Mouse (Mus musculus): ENCODE results near the gene Susd2. TPM values are rescaled to one million over a fixed set of nuclear protein-coding genes. Genes with fewer than 3 reads are reported as not detected.
A peak's percentile ranks its signal among the peaks of the same experiment; 100 is the strongest.

Susd2 gene
- polyA plus RNA-seq, 1 experiment = 15.3 TPM

DNA sequence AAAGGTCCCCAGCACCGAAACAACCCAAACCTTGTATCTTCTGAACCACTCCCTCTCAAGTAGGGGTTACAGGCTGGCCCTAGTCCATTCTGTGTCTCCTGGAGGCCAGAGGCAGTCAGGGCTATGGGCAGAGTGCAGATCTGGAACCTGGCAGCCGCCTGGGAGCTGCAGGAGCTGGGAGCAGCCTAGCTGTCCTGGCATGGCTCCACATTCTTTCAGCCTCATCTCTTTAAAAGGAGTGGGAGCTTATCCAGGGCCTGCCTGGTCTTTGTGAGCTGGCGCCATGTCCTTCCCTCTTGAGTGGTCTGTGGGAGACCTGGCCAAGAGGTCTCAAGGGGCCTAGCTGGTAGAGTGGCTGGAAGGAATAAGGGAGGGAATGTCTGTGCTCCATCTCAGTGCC, 3.6 kb upstream of the Susd2 start:
- H3K4me3 ChIP-seq (replicated peaks; ENCODE audit: extremely low read depth, low read depth, low read length) = no peak overlapping the region
- peak; percentile 37 for DNase-seq
- WGBS = 48% methylated on average over 3 of the region's 3 CpGs
- TF ChIP-seq POLR2A (IDR thresholded peaks at IDR 0.05; ENCODE audit: borderline replicate concordance, extremely low read depth, low read depth, low read length) (no peak), CTCF (IDR thresholded peaks at IDR 0.05; ENCODE audit: insufficient read depth, low read length) (no peak)
- H3K4me1 ChIP-seq (ENCODE audit: control insufficient read depth, insufficient read depth, low read length) = peaks cover 9% of the 10 kb centered on the region

DNA sequence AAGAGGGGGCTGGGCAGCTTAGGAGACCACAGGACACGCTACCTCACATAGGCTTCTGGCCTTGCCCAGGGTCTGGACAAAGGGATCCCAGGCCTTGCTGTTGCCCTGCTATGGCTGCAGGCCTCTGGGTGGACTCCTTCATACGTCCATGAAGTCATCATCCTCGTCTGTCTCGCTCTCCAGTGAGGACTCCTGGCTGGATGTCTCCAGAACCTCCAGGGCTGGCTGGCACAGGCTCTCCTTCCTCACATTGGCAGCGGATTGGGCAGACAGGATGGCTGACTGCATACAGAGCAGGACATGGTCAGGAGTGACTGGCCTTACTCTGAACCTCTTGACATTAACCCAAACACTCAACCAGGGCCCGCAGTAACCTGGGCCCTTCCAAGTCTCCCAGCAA, 2.6 kb upstream of the Susd2 start:
- H3K4me1 ChIP-seq (ENCODE audit: control insufficient read depth, insufficient read depth, low read length) = peaks cover 9% of the 10 kb centered on the region
- no peak overlapping the region for H3K4me3 ChIP-seq (replicated peaks; ENCODE audit: extremely low read depth, low read depth, low read length)
- TF ChIP-seq POLR2A (IDR thresholded peaks at IDR 0.05; ENCODE audit: borderline replicate concordance, extremely low read depth, low read depth, low read length) (no peak), CTCF (IDR thresholded peaks at IDR 0.05; ENCODE audit: insufficient read depth, low read length) (no peak)
- WGBS = 82% methylated on average over 6 of the region's 6 CpGs
- no peak for DNase-seq

GRCm38 (mm10) chr10:75645616-75646015, 1.8 kb upstream of the Susd2 start:
- no peak for TF ChIP-seq POLR2A (IDR thresholded peaks at IDR 0.05; ENCODE audit: borderline replicate concordance, extremely low read depth, low read depth, low read length)
- no peak for TF ChIP-seq CTCF (IDR thresholded peaks at IDR 0.05; ENCODE audit: insufficient read depth, low read length)
- Histone ChIP-seq H3K4me3 (replicated peaks; ENCODE audit: extremely low read depth, low read depth, low read length) (no peak overlapping the region), H3K4me1 (ENCODE audit: control insufficient read depth, insufficient read depth, low read length) (peaks cover 9% of the 10 kb centered on the region)
- DNase-seq = no peak
- WGBS = 70% methylated on average over 8 of the region's 8 CpGs

- DNase-seq = no peak
- 84% methylated on average over 2 of the region's 2 CpGs for WGBS
- H3K4me1 ChIP-seq (ENCODE audit: control insufficient read depth, insufficient read depth, low read length) = 0 out of 2 replicates have a peak, but pooled peaks cover under 1% of the 10 kb centered on the region
- TF ChIP-seq CTCF (IDR thresholded peaks at IDR 0.05; ENCODE audit: insufficient read depth, low read length) (no peak), POLR2A (IDR thresholded peaks at IDR 0.05; ENCODE audit: borderline replicate concordance, extremely low read depth, low read depth, low read length) (no peak)
- H3K4me3 ChIP-seq (replicated peaks; ENCODE audit: extremely low read depth, low read depth, low read length) = no peak overlapping the region
Observed at GRCm38 (mm10) chr10:75642891-75643290, 917 bp downstream of the Susd2 start.

GRCm38 (mm10) chr10:75642436-75642835, 1.4 kb downstream of the Susd2 start:
- 72% methylated on average over 9 of the region's 9 CpGs for WGBS
- no peak for TF ChIP-seq POLR2A (IDR thresholded peaks at IDR 0.05; ENCODE audit: borderline replicate concordance, extremely low read depth, low read depth, low read length)
- no peak for TF ChIP-seq CTCF (IDR thresholded peaks at IDR 0.05; ENCODE audit: insufficient read depth, low read length)
- H3K4me1 ChIP-seq (ENCODE audit: control insufficient read depth, insufficient read depth, low read length) = no peaks in the 10 kb centered on the region
- H3K4me3 ChIP-seq (replicated peaks; ENCODE audit: extremely low read depth, low read depth, low read length) = no peak overlapping the region
- DNase-seq = no peak

GRCm38 (mm10) chr10:75641721-75642222, 2.0 kb downstream of the Susd2 start:
- DNase-seq = no peak
- no peak overlapping the region for H3K4me3 ChIP-seq (replicated peaks; ENCODE audit: extremely low read depth, low read depth, low read length)
- WGBS = 88% methylated on average over 7 of the region's 7 CpGs
- no peak for TF ChIP-seq CTCF (IDR thresholded peaks at IDR 0.05; ENCODE audit: insufficient read depth, low read length)
- no peak for TF ChIP-seq POLR2A (IDR thresholded peaks at IDR 0.05; ENCODE audit: borderline replicate concordance, extremely low read depth, low read depth, low read length)
- no peaks in the 10 kb centered on the region for H3K4me1 ChIP-seq (ENCODE audit: control insufficient read depth, insufficient read depth, low read length)

GRCm38 (mm10) chr10:75637711-75638110, 6.1 kb downstream of the Susd2 start:
- WGBS = 86% methylated on average over 11 of the region's 11 CpGs
- TF ChIP-seq CTCF (IDR thresholded peaks at IDR 0.05; ENCODE audit: insufficient read depth, low read length) = no peak
- no peak for TF ChIP-seq POLR2A (IDR thresholded peaks at IDR 0.05; ENCODE audit: borderline replicate concordance, extremely low read depth, low read depth, low read length)
- Histone ChIP-seq H3K4me3 (replicated peaks; ENCODE audit: extremely low read depth, low read depth, low read length) (no peak overlapping the region), H3K4me1 (ENCODE audit: control insufficient read depth, insufficient read depth, low read length) (no peaks in the 10 kb centered on the region)
- no peak for DNase-seq

- H3K4me1 ChIP-seq (ENCODE audit: control insufficient read depth, insufficient read depth, low read length) = no peaks in the 10 kb centered on the region
- TF ChIP-seq POLR2A (IDR thresholded peaks at IDR 0.05; ENCODE audit: borderline replicate concordance, extremely low read depth, low read depth, low read length) = no peak
- TF ChIP-seq CTCF (IDR thresholded peaks at IDR 0.05; ENCODE audit: insufficient read depth, low read length) = no peak
- H3K4me3 ChIP-seq (replicated peaks; ENCODE audit: extremely low read depth, low read depth, low read length) = no peak overlapping the region
- 90% methylated on average over 12 of the region's 12 CpGs for WGBS
- no peak for DNase-seq
Observed at GRCm38 (mm10) chr10:75636084-75636786, 7.6 kb downstream of the Susd2 start.

- no peak overlapping the region for H3K4me3 ChIP-seq (replicated peaks; ENCODE audit: extremely low read depth, low read depth, low read length)
- peak; percentile 91 for DNase-seq
- WGBS = 6% methylated on average over 9 of the region's 9 CpGs
- H3K4me1 ChIP-seq (ENCODE audit: control insufficient read depth, insufficient read depth, low read length) = no peaks in the 10 kb centered on the region
- TF ChIP-seq CTCF (IDR thresholded peaks at IDR 0.05; ENCODE audit: insufficient read depth, low read length) (peak; percentile 98), POLR2A (IDR thresholded peaks at IDR 0.05; ENCODE audit: borderline replicate concordance, extremely low read depth, low read depth, low read length) (no peak)
Observed at GRCm38 (mm10) chr10:75635693-75636055, 8.1 kb downstream of the Susd2 start.

DNA sequence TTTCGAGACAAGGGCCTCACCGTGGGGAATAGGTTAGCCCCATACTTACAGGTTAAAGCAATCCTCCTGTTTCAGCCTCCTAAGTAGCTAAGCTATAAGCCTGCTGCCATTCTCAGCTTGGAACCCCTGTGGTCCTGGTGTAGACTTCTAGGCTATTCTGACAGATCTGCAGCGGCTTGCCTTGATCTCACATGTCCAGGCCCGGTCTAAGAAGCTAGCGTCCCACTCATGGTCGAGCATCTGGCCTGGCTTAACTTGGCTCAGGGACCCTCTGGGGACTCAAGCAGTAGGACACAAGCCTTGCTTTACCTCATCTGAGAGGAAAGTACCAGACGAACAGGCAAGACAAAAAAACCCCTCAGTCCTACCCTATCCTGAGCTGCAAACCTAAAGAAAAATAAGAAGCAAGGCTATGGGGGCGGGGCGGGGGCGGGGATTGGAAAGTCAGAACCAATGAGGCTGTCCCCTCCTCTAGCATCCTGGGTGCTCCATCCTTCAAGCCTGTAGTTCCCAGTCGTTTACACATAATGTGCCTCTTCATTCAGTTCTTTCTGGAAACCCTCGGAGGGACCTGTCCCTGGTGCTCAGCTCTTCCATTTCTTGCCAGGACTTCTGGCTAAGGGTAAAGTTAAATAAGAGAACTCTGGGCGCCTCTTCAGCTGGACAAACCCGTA, 8.7 kb downstream of the Susd2 start:
- WGBS = 65% methylated on average over 14 of the region's 14 CpGs
- no peak for DNase-seq
- Histone ChIP-seq H3K4me3 (replicated peaks; ENCODE audit: extremely low read depth, low read depth, low read length) (no peak overlapping the region), H3K4me1 (ENCODE audit: control insufficient read depth, insufficient read depth, low read length) (no peaks in the 10 kb centered on the region)
- TF ChIP-seq POLR2A (IDR thresholded peaks at IDR 0.05; ENCODE audit: borderline replicate concordance, extremely low read depth, low read depth, low read length) (no peak), CTCF (IDR thresholded peaks at IDR 0.05; ENCODE audit: insufficient read depth, low read length) (no peak)
